Mouse (Mus musculus) brain, adult 2 months (tissue): ENCODE measurements around the gene Mgat2.
"Not testable (repeated sequence)": the region's sequence is repeated elsewhere in the genome, so short reads cannot be mapped to it uniquely, and the experiment has no call there.

ENCODE experiments used
- DNase-seq: peaks from one replicate; pipeline ENCODE4 v3.0.0; 2011; ENCODE audit warnings: low read depth, low spot score

Gene Mgat2

DNA sequence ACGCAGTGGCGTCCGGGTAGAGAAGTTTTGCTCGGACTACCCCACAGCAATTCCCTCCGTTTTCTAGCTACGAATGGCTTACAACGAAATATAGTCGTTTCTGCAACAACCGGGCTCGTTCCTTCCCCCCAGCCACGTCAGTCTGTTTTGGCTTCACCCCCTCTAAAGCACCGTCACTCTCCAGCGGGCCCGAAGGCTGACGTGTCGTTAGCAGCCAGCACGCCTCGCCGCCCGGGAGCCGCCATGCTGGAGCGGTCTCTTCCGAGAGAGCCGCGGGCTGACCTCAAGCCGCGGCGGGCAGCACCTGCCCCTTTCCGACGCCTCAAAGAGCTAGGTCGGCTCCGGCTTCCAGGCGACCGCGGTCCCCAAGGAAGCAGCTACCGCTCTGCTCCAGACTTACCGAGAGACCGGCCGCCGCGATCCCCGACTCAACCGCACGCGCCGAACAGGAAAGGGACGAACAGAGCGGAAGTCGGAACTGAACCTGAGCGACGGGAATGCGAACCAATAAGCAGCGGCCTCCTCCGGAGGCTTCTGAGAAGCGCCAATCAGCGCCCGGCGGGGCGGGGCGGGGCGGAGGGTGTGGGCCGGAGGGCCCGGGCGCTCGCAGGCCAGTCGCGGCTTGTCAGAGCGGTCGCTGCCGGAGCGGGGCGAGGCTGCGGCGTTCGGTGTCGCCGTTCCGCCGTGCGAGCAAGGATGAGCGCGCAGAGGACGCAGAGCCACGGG lies at the start of gene Mgat2, which contains the start of gene Rpl36al:
TSS of gene Mgat2 (plus strand) at position 575 of the 726 bp plus-strand sequence.
TSS of gene Rpl36al (minus strand) at position 501 of the 726 bp plus-strand sequence.
- DNase-seq = peak; percentile 99

DNA sequence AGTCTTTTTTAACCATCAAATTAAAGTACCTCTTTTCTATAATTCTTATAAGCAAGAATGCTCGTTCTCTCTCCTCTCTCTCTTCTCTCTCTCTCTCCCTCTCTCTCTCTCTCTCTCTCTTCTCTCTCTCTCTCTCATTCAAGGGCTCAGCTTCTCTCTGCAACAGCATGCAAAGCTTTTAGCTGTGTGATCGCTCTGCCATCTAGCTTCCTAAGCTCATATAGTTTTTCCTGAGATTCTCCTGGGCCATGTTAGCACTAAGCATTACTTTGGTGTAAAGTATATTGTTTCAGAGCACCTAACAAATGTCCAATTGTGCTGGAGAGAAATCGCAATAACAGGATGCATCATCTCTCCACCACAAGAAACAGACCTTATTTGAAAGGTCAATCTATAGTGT lies 44.8 kb upstream of the Mgat2 start:
- DNase-seq = no peak

DNA sequence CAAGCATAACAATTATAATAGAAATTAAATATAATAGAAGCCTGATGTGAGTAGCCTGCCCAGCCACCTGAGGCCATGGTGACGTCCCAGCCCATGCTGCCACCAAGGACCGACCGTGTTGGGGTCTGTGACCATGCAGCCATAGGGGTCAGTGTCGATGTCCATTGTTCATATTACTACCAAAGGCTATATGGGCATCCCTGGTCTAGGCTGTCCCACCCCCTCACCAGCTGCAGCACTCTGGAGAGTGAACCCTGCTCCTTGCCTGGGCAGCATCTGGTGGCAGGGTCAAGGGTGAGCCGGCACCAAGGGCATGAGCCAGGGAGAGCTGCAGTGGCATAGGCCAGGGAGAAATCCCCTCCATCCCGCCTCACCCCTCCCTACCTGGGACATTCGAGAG lies 44.1 kb upstream of the Mgat2 start:
- DNase-seq = no peak

DNA sequence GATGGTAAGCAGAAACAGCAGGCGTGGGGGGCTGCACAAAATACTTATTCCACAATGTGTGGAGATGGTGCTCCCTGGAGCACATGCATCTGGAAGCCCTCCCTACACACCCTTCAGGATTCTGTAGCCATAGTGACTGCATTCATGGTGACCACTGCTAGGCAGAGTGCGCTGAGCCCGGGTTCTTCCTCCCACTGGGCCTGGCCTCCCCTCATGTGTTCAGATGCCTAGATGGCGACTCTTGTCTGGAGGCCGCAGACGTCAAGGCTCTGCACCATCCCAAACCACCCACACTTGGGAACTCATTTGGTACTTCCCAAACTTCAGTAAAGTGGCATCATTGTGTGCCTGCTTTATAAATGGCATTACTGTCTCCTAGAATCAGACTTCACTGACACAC lies 40.5 kb upstream of the Mgat2 start:
- no peak for DNase-seq

DNA sequence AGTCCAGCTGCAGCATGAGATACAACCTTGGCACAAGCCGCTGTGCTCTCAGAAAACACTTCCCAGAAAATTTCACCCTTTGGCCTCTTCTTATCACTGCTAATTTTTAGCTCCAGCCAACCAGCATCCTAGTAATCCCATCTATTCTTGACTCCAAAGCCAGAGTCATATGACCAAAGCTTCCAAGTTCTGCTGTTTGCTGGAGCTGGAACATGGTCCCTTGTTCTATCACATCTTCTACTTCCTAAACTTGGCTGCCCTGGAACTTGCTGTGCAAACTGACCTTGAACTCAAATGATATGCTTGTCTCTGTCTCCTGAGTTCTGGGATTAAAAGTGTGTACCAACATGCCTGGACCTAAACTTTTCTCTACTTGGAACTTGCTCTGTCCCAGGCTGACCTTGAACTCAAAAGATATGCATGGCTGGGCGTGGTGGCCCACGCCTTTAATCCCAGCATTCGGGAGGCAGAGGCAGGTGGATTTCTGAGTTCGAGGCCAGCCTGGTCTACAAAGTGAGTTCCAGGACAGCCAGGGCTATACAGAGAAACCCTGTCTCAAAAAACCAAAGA lies 36.7 kb upstream of the Mgat2 start:
- no peak for DNase-seq

DNA sequence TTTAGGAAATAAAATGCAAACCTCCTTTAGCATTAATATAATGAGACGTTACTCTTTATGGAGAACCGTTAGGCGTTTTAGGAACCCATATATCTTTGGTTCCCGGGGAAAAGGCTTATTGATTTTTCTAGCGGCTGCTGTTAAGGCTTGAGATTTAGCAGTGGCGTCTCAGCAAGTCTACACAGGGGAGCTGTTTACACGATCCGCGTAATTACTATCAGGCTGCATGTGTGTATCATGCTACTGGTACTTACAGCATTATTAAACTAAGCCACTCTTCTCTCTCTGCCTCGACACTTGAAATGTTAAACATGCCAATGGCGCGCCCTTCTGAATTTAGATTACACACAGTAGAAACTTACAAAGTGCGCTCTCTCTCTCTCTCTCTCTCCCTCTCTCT lies 33.9 kb upstream of the Mgat2 start:
- DNase-seq = no peak

DNA sequence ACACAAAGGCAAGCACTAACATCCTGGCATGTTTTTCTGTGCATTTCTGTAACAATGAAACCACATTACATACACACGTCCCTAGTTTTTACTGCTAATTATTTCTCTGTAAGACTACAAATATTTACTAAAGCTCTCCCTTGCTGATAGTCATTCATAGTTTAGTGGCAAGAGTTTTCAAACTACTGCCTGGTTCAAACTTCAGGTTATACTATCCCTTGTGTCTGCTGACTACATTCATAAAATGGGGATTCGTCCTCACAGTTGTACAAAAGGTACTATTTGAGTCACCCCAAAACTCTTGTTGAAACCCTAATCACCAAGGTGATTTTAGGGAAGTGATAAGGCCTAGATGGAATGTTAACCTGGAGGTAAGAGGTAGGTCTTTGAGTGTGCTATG lies 28.0 kb upstream of the Mgat2 start:
- no peak for DNase-seq

DNA sequence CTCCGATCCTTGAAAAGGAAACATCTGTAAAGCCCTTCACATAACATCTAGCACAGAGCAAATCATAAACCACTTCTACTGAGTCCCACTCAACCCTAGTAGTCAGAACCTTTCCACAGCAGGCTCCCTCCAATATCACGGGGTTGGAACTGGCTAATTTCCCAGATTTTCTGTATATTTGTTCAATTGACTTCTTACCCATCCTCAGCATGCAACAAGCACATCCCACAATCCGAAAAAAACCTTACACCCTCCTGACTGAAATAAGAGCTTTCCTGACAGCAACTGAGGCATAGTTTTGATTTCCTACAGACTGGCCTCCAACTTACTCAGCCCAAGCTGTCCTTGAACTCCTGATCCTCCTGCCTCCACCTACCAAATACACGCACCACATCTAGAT lies 27.5 kb upstream of the Mgat2 start:
- DNase-seq = no peak

DNA sequence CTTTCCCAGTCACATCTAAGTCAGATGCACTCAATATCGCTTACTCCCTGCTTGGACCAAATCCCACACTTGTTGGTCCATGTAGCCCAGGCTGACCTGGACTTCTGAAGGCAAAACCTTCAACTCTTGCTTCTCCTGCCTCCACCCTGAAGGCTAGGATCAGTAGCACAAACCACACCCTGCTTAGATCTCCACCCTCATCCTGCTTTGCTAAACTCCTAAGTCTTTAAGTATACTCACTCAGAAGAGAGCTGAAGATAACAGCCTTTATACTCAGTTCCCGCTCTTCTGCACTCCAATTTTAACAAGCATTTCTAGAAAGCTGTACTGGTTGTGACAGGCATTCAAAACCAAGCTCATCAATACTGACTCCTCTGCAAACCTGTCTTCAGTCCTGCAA lies 26.9 kb upstream of the Mgat2 start:
- DNase-seq = no peak

DNA sequence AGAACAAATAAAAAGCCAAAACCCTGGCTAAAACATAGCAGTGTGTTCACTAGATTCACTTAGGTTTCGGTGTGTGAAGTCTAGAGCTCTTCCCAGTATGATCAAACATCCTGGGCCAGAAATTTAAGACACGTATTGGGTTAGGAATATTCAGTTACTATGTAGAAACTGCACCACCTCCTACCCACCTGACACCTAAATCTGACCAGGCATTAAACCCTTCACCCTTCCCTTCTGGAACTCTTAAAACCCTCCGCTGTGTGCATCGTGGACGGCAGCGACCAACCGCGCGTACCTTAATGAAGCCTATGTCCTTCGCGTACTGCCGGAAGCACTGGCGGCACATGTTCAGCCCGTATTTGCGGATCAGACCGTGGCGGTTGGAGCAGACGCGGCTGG lies 25.6 kb upstream of the Mgat2 start:
- DNase-seq = no peak

DNA sequence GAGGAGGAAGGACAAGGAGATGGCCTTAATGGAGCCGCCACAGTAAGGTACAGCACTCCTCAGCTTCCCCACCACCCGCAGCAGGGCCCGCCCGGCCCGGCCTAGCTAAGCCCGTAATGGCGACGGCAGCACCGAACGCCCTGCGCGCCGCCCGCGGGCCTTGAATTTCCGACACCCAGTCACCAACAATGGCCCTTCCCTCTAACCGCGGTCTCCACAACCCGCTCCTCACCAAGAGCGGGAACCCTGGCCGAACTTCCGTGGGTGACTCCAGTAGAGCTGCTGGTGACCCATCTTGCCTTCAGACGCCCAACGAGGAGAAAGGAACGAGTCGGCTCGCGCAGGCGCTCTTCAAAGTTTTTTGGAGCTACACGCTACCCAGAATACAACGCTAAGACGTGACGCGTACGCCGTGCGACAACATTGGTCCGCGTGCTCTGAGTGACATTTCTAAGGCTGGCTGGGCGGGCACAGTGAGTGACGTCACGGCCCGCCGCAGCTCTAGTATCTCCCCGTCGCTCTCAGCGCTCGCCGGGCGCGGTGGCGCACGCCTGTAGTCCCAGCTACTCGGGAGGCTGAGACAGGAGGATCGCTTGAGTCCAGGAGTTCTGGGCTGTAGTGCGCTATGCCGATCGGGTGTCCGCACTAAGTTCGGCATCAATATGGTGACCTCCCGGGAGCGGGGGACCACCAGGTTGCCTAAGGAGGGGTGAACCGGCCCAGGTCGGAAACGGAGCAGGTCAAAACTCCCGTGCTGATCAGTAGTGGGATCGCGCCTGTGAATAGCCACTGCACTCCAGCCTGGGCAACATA lies 25.0 kb upstream of the Mgat2 start, which contains the start of gene Rps29:
TSS of gene Rps29 (minus strand) at position 422 of the 813 bp plus-strand sequence.
- peak; percentile 100 for DNase-seq

DNA sequence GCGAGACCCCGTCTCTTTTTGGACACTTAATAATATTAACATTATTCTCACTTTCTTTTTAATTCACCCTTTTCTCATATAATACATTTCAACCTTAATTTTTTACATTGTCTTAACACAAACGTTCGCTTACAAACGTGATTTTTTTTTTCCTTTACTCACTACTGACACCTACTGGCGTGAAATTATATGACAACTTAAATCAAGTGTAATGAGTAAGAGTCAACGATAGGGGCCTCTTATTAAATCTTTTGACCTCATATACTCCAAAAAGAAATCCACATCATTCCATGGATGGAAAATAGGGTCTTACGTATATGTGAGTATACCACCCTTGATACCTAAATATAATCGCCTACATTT lies 24.4 kb upstream of the Mgat2 start:
- DNase-seq = peak; percentile 76

DNA sequence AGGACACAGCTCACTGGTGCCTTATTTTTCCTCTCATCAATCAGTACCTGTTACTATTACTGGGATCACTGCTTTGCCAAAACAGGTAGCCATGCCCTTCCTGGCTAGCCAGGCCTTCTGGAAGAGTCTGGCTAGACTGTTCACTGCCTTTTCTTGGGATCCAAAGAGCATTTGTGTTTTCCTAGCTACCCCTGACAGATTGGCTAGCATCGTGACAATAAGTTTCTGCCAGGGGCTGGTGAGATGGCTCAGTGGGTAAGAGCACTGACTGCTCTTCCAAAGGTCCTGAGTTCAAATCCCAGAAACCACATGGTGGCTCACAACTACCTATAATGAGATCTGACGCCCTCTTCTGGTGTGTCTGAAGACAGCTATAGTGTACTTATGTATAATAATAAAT lies 23.3 kb upstream of the Mgat2 start:
- DNase-seq = not testable (repeated sequence)

DNA sequence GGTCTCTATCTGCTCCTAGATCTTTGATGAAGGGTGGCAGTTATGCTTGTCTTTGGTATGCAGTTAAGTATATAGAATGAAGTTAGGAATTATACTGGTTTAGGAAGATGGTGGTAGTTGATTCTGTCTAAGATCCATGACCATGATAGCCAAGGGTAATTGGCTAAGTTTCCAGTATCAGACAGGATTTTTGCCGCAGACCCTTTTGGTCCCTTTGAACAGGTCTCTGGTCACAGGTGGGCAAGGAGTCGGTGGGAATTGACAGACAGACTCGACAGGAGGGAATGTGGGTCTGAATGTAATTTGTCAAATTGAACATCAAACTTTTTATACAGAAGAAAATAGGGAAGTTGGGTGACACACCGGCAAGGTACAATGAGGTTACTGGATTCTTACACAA lies 20.4 kb upstream of the Mgat2 start:
- DNase-seq = not testable (repeated sequence)

DNA sequence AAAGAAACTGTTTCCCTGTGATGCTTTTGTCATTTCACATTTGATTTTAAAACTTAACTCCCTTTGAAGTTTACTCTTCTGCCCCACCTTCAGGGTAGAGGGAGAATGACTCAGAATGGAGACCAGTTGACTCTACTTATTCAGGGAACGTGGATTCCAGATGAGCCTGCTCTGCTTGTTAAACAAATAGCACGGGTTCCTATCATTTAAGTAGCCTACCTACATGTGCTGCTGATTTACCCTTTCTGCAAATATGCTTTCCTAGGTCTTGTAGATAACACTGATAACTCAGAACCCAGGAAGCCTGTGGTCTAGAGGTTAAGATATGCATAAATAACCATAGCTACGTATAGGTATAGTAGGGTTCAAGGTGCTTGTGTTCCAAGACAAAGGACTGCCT lies 19.1 kb upstream of the Mgat2 start:
- DNase-seq = no peak

DNA sequence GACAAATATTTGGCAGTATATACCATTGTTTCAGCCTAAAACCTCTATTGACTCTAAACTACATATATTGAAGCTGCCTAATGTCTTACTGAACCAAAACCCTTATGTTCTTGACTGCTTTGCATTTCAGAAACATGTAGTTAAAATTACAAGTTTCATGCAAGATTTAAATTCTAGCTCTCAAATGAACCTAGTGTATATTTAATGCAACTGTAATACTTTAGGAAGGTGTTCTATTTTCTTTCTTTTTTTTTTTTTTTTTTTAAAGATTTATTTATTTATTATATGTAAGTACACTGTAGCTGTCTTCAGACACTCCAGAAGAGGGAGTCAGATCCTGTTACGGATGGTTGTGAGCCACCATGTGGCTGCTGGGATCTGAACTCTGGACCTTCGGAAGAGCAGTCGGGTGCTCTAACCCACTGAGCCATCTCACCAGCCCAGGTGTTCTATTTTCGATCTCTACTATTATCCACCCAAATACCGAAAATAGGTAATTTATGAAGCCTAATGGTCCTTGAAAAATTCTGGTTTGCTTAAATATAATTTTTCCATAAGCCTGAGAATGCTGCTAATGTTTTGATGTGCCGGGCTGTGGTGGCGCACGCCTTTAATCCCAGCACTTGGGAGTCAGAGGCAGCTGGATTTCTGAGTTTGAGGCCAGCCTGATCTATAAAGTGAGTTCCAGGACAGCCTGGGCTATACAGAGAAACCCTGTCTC lies 16.9 kb upstream of the Mgat2 start:
- not testable (repeated sequence) for DNase-seq

DNA sequence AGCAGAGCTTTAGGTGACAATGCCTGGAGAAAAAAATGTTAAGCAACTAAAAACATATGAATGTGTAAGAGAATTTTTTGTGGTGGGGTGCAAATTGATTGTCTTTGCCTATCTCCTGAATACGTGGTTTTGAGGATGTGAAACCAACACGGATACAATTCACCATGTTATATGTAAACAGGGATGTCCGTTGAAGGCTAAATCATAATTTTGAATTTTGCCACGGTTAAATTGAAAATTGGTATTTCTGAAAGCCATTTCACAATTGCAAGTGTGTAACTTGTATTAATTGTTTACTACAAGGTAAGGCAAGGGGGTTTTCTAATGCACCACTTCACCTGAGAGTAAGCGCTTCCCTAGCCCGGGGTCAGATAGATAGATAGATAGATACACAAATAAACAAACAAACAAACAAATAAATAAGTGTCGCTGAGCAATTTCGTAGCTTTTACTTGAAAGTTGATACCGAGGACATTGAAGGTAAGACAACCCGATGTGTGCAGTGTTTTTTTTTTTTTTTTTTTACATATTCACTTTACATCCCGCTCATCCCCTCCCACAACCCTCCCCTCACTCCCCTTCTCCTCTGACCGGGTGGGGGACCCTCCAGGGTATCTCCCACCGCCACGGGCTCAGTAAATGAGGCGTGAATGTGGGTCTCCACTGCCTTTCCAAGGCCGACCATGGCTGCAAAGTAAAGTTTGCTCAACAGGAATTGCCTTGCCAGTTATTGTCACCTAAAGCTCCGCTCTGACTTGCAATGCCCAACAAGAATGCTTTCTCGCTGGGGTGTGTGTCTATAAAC lies 16.1 kb upstream of the Mgat2 start:
- DNase-seq = no peak

DNA sequence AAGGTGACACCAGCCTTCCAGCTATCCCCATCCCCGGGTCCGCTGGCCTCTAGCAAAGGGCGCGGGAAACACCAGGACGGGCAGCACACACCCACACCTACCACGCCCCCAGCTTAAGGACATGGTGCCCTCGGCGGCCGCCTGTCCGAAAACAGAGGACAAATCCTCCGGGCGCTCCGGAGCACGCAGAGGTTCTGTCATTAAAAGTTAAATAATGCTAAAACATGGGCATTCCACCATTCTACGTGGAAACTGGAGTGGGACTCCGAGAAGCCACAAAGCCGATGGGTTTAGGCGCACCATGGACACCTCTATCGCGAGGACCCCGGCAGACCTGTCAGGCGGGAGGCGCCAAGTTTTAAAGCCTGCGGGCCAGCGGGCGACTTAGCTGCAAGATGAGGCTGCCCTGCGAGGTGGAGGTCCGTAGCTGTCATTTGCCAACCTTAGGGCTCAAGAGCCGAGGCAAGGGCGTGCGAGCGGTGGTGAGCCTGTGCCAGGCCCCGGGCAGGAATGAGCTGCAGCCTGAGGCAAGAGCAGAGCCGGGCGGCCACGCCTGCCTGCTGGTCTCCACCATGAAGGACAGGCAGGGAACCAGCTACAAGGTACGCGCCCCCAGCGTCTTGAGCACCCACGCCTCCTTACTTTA lies 15.4 kb upstream of the Mgat2 start, which contains the start of gene Lrr1:
TSS of gene Lrr1 (plus strand) at position 354 of the 646 bp plus-strand sequence.
- DNase-seq = peak; percentile 88

DNA sequence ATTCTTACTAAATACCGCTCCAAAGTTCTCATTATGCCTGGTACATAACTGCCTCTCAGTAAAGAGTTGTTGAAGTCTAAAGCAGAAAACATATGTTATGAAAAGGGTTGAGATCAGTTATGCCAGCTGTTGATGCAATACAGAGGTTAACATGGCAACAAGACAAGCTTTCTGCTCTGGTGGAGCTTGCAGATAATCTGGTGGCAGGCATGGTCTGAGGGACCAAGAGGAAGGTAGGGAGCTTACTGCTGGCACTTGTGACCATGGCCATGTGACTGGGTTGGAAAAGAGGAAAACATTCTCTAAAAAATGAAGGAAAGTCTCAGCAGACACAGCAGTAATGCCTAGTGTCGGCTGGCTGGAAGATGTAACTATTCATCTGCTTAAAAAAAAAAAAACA lies 12.7 kb upstream of the Mgat2 start:
- DNase-seq = no peak

DNA sequence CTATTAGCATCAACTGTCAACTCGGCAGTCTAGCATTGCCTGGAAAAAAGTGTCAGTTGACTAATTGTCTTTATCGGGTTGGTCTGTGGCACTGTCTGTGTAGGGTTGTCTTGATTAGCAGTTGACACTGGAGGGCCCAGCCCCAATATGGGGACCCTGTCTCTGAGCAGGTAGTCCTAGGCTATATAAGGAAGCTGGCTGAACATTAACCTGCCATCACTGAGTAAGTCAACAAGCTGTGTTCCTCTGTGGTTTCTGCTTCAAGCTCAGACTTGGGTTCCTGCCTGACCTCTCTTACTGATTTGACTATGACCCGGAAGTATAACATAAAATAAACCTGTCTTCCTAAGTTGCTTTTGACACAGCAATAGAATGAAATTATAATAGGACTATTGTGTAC lies 8.0 kb upstream of the Mgat2 start:
- DNase-seq = no peak

DNA sequence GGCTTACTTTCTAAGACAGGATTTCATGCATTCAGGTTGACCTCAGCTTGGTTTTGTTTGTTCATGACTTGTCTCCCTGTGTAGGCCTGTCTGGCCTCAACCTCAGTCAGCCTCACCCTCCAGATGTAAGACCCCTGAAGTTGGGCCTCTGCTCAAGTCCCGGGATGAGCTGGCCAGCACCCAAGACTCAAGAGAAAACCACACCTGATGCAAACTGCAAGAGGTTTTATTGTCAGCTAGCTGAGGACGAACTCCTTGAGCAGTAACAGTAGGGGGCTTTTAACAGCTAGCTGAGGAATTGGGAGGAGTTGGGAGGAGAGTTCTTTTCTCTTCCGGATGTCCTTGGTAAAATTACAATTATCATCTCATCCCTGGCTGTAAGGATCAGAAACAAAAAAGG lies 6.4 kb upstream of the Mgat2 start:
- DNase-seq = no peak
